Mouse (Mus musculus) heart, postnatal 0 days (tissue): ENCODE data around the gene C1qtnf9.

Source experiments
- CTCF ChIP-seq: IDR thresholded peaks from 2 replicates; pipeline ENCODE4 v1.5.1; 2016; ENCODE audit warnings: antibody characterized with exemption, control low read depth, low read depth
- EP300 ChIP-seq: IDR thresholded peaks from 2 replicates; pipeline ENCODE4 v1.6.1; 2016; ENCODE audit warnings: antibody characterized with exemption, low read depth

DNA sequence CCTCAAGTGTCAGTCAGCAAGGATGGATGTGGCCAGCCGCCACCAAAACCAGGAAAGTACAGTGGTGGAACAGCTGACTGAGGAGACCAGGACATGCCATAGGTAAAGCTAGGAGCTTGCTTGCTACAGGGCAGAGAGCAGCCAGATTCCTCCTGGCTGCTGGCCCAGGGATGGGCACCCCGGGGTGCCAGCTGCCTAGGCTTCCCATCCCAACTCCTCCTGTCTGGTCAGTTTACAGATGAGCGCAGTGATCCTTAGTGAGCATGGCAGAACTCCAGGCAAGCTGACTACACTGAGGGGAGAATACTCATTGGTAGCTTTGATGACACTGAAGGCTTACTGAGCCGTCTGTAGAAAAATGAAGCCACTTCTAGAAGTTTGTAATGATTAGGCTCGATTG lies 32.7 kb upstream of the C1qtnf9 start:
- TF ChIP-seq CTCF (no peak), EP300 (no peak)
